Mouse (Mus musculus): Measurements from ENCODE around the gene Pnkp. TPM values are rescaled to one million over a fixed set of nuclear protein-coding genes. Genes with fewer than 3 reads are reported as not detected.
A peak's percentile ranks its signal among the peaks of the same experiment; 100 is the strongest.

Pnkp gene
- polyA plus RNA-seq, 1 experiment from 2014 or later: 23.8 TPM

DNA sequence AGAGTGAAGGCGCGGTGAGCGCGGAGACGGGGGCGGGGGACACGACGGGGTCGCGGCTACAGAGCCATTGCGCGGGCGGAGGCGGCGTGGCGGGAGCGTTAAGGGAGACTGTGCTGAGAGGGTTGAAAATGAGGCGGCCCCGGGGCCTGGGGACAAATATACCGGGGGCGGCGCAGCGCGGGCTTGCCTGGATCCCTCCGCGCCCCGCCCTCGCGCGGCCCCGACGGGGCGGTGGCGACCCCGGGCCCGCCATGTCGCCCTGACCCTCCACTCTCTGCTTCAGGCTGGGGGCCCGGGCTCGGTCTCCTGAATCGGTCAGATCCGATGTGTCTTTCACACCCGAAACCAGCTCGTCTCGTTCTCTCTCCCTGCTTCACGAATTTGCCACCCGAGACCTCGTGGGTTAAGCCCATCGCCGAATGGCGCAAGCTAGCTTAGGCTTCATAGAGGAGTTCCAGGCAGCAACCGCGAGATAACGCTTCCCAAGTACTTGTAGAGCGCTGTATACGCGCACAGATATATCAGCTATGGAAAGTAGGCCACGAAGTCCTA is 40.4 kb upstream of the Pnkp start, which contains the start of gene Atf5:
TSS of gene Atf5 (minus strand) at position 189 of the 552 bp plus-strand sequence.
- WGBS (ENCODE audit: insufficient replicate concordance): under 1% methylated on average over 57 of the region's 57 CpGs
- Histone ChIP-seq H3K27ac (replicated peaks) (peak within 1 kb of the TSS; percentile 96), H3K36me3 (replicated peaks) (peaks cover 17% of the 10 kb centered on the region), H3K27me3 (no peaks in the 10 kb centered on the region), H3K9ac (peak within 1 kb of the TSS; percentile 93), H3K4me3 (replicated peaks) (peak within 1 kb of the TSS; percentile 90), H3K4me1 (replicated peaks) (peaks cover 62% of the 10 kb centered on the region), H3K4me2 (peak within 1 kb of the TSS; percentile 92), H3K9me3 (replicated peaks) (no peaks in the 10 kb centered on the region)
- ATAC-seq (ENCODE audit: insufficient read depth): peak; percentile 27

GRCm38 (mm10) chr7:44817441-44817840 is 39.5 kb upstream of the Pnkp start:
- H3K27ac ChIP-seq (replicated peaks): peak overlapping the region; percentile 96
- peak overlapping the region; percentile 90 for H3K4me3 ChIP-seq (replicated peaks)
- no peak for ATAC-seq (ENCODE audit: insufficient read depth)
- WGBS (ENCODE audit: insufficient replicate concordance): 21% methylated on average over 3 of the region's 3 CpGs
- H3K9me3 ChIP-seq (replicated peaks): no peaks in the 10 kb centered on the region
- H3K27me3 ChIP-seq: no peaks in the 10 kb centered on the region
- peak overlapping the region; percentile 93 for H3K9ac ChIP-seq
- H3K4me2 ChIP-seq: peak overlapping the region; percentile 92
- H3K36me3 ChIP-seq (replicated peaks): peaks cover 17% of the 10 kb centered on the region
- peaks cover 66% of the 10 kb centered on the region for H3K4me1 ChIP-seq (replicated peaks)

DNA sequence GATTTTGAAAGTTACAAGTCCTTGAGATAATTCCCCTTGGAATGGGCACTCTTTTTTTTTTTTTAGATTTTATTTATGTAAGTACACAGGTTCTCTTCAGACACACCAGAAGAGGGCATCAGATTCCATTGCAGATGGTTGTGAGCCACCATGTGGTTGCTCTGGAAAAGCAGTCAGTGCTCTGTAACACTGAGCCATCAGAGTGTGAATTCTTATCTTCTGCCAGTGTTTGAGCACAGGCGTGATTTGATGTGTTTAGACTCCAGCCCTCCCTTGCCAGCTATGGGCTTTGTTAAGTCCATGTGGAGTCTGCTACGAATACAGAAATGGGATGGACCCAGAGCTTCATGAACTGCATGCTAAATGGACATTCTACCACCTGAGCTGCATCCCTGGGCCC is 38.8 kb upstream of the Pnkp start:
- ATAC-seq (ENCODE audit: insufficient read depth): no peak
- Histone ChIP-seq H3K9ac (peak overlapping the region; percentile 93; the same call in 1 of the 2 replicates), H3K4me3 (replicated peaks) (peak overlapping the region; percentile 90), H3K4me2 (peak overlapping the region; percentile 92), H3K36me3 (replicated peaks) (peaks cover 22% of the 10 kb centered on the region), H3K27me3 (no peaks in the 10 kb centered on the region), H3K9me3 (replicated peaks) (no peaks in the 10 kb centered on the region), H3K27ac (replicated peaks) (peak overlapping the region; percentile 96), H3K4me1 (replicated peaks) (peaks cover 71% of the 10 kb centered on the region)
- WGBS (ENCODE audit: insufficient replicate concordance): 20% methylated on average over 2 of the region's 2 CpGs

GRCm38 (mm10) chr7:44818751-44819235 is 38.1 kb upstream of the Pnkp start:
- no peaks in the 10 kb centered on the region for H3K9me3 ChIP-seq (replicated peaks)
- 41% methylated on average over 6 of the region's 6 CpGs for WGBS (ENCODE audit: insufficient replicate concordance)
- H3K36me3 ChIP-seq (replicated peaks): peaks cover 28% of the 10 kb centered on the region
- peak overlapping the region; percentile 78 for H3K27ac ChIP-seq (replicated peaks)
- no peak for ATAC-seq (ENCODE audit: insufficient read depth)
- peak overlapping the region; percentile 92 for H3K4me2 ChIP-seq
- peak overlapping the region; percentile 90 for H3K4me3 ChIP-seq (replicated peaks)
- H3K9ac ChIP-seq: peak overlapping the region; percentile 37
- H3K4me1 ChIP-seq (replicated peaks): peaks cover 77% of the 10 kb centered on the region
- H3K27me3 ChIP-seq: no peaks in the 10 kb centered on the region

DNA sequence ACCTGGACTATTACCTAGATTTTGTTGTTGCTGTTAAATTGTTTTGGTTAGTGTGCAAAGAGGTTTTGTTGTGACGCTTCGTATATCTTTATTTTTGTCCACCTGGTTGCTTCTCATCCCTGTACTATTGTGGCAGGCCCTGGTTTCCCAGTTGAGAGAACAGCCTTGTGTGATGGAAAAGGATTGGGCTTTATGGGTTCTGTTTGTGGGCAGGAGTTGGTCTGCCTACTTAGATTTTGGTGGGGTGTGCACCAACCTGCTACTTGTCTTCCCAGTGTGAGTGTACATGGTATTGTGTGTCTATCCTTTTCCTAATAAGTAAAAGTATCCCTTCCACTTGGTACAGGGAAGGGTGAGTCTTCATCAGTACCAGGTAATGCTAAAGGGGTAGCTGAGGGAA is 37.5 kb upstream of the Pnkp start:
- Histone ChIP-seq H3K4me2 (peak overlapping the region; percentile 92), H3K27me3 (no peaks in the 10 kb centered on the region), H3K36me3 (replicated peaks) (peaks cover 25% of the 10 kb centered on the region; the same call in 1 of the 2 replicates), H3K4me3 (replicated peaks) (peak overlapping the region; percentile 90), H3K27ac (replicated peaks) (peak overlapping the region; percentile 78), H3K9ac (peak overlapping the region; percentile 37), H3K9me3 (replicated peaks) (no peaks in the 10 kb centered on the region), H3K4me1 (replicated peaks) (peaks cover 83% of the 10 kb centered on the region)
- WGBS (ENCODE audit: insufficient replicate concordance): 83% methylated on average over 2 of the region's 2 CpGs
- ATAC-seq (ENCODE audit: insufficient read depth): no peak

GRCm38 (mm10) chr7:44819863-44820262 is 37.1 kb upstream of the Pnkp start:
- WGBS (ENCODE audit: insufficient replicate concordance): 33% methylated on average over 5 of the region's 5 CpGs
- no peak for ATAC-seq (ENCODE audit: insufficient read depth)
- Histone ChIP-seq H3K27me3 (no peaks in the 10 kb centered on the region), H3K9me3 (replicated peaks) (no peaks in the 10 kb centered on the region), H3K36me3 (replicated peaks) (peaks cover 20% of the 10 kb centered on the region; the same call in 1 of the 2 replicates), H3K4me1 (replicated peaks) (peaks cover 83% of the 10 kb centered on the region), H3K27ac (replicated peaks) (peak overlapping the region; percentile 78), H3K4me3 (replicated peaks) (peak overlapping the region; percentile 90), H3K4me2 (peak overlapping the region; percentile 92), H3K9ac (peak overlapping the region; percentile 37; the same call in 1 of the 2 replicates)

GRCm38 (mm10) chr7:44820525-44820924 is 36.4 kb upstream of the Pnkp start:
- whole genome bisulfite sequencing (ENCODE audit: insufficient replicate concordance): 61% methylated on average over 3 of the region's 3 CpGs
- H3K4me3 ChIP-seq (replicated peaks): no peak overlapping the region
- H3K27me3 ChIP-seq: no peaks in the 10 kb centered on the region
- peak overlapping the region; percentile 78 for H3K27ac ChIP-seq (replicated peaks)
- peaks cover 83% of the 10 kb centered on the region for H3K4me1 ChIP-seq (replicated peaks)
- ATAC-seq (ENCODE audit: insufficient read depth): no peak
- H3K4me2 ChIP-seq: peak overlapping the region; percentile 92
- no peak overlapping the region for H3K9ac ChIP-seq
- H3K9me3 ChIP-seq (replicated peaks): no peaks in the 10 kb centered on the region
- H3K36me3 ChIP-seq (replicated peaks): peaks cover 22% of the 10 kb centered on the region; the same call in 1 of the 2 replicates

- no peak for ATAC-seq (ENCODE audit: insufficient read depth)
- Histone ChIP-seq H3K36me3 (replicated peaks) (peaks cover 36% of the 10 kb centered on the region), H3K27me3 (no peaks in the 10 kb centered on the region), H3K4me2 (no peak overlapping the region), H3K9me3 (replicated peaks) (no peaks in the 10 kb centered on the region), H3K4me3 (replicated peaks) (no peak overlapping the region), H3K27ac (replicated peaks) (no peak overlapping the region), H3K4me1 (replicated peaks) (peaks cover 93% of the 10 kb centered on the region), H3K9ac (no peak overlapping the region)
- 66% methylated on average over 7 of the region's 7 CpGs for WGBS (ENCODE audit: insufficient replicate concordance)
Observed at GRCm38 (mm10) chr7:44821666-44822448, 35.1 kb upstream of the Pnkp start.

- Histone ChIP-seq H3K4me3 (replicated peaks) (no peak overlapping the region), H3K9ac (no peak overlapping the region), H3K4me2 (no peak overlapping the region), H3K4me1 (replicated peaks) (peaks cover 81% of the 10 kb centered on the region), H3K27me3 (no peaks in the 10 kb centered on the region), H3K27ac (replicated peaks) (no peak overlapping the region), H3K36me3 (replicated peaks) (peaks cover 50% of the 10 kb centered on the region), H3K9me3 (replicated peaks) (no peaks in the 10 kb centered on the region)
- WGBS (ENCODE audit: insufficient replicate concordance): 29% methylated on average over 7 of the region's 7 CpGs
- ATAC-seq (ENCODE audit: insufficient read depth): no peak
Observed at GRCm38 (mm10) chr7:44823409-44823808, 33.5 kb upstream of the Pnkp start.

GRCm38 (mm10) chr7:44824872-44825271 is 32.1 kb upstream of the Pnkp start:
- Histone ChIP-seq H3K4me3 (replicated peaks) (no peak overlapping the region), H3K36me3 (replicated peaks) (peaks cover 57% of the 10 kb centered on the region), H3K4me2 (no peak overlapping the region), H3K9ac (no peak overlapping the region), H3K27ac (replicated peaks) (no peak overlapping the region), H3K4me1 (replicated peaks) (peaks cover 66% of the 10 kb centered on the region), H3K27me3 (no peaks in the 10 kb centered on the region), H3K9me3 (replicated peaks) (no peaks in the 10 kb centered on the region)
- no peak for ATAC-seq (ENCODE audit: insufficient read depth)
- WGBS (ENCODE audit: insufficient replicate concordance): 21% methylated on average over 3 of the region's 3 CpGs

- peaks cover 76% of the 10 kb centered on the region for H3K36me3 ChIP-seq (replicated peaks)
- H3K27me3 ChIP-seq: no peaks in the 10 kb centered on the region
- no peaks in the 10 kb centered on the region for H3K9me3 ChIP-seq (replicated peaks)
- no peak overlapping the region for H3K4me3 ChIP-seq (replicated peaks)
- 72% methylated on average over 3 of the region's 3 CpGs for WGBS (ENCODE audit: insufficient replicate concordance)
- no peak overlapping the region for H3K9ac ChIP-seq
- no peak overlapping the region for H3K4me2 ChIP-seq
- H3K27ac ChIP-seq (replicated peaks): no peak overlapping the region
- H3K4me1 ChIP-seq (replicated peaks): peaks cover 47% of the 10 kb centered on the region
- ATAC-seq (ENCODE audit: insufficient read depth): no peak
Observed at GRCm38 (mm10) chr7:44826771-44827170, 30.2 kb upstream of the Pnkp start.

Data from liver, embryonic 15.5 days (tissue).